Mouse (Mus musculus): ENCODE measurements around the gene S1pr4. TPM values are rescaled to one million over a fixed set of nuclear protein-coding genes. Genes with fewer than 3 reads are reported as not detected.

The S1pr4 gene
- 4.1 and 5.4 TPM in 2 replicates for polyA plus RNA-seq (2015; fragmentation: Nextera tagmentation; extraction: Ambion mirVana)

DNA sequence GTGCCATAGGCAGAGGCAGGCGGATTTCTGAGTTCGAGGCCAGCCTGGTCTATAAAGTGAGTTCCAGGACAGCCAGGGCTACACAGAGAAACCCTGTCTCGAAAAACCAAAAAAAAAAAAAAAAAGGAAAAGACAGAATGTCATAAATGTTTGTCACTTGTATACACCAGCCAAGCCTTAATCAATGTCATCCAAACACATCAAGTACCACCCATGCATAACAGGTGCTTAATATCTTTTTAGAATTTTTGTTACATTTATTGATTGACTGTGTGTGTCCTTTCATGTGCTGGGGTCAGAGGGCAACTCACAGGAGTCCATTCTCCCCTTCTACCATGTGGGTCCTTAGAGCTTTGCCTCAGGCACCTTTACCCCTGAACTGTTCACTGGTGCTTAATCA is at the start of gene S1pr4:
S1pr4 (minus strand) TSS at position 101 of the 400 bp plus-strand sequence.
- H3K4me3 ChIP-seq (replicated peaks), result peak within 1 kb of the TSS; percentile 86
- H3K27ac ChIP-seq (replicated peaks), result peak within 1 kb of the TSS; percentile 79; the same call in 1 of the 2 replicates
- H3K4me1 ChIP-seq (replicated peaks), result peaks cover 53% of the 10 kb centered on the region
- 0 out of 2 replicates have a peak, but pooled peaks cover 2% of the 10 kb centered on the region for H3K36me3 ChIP-seq (replicated peaks)
- ATAC-seq (ENCODE audit: insufficient read depth), result no peak
- peak within 1 kb of the TSS; percentile 94 for H3K4me2 ChIP-seq
- 56% methylated on average over 3 of the region's 3 CpGs for WGBS (ENCODE audit: insufficient replicate concordance)
- H3K27me3 ChIP-seq, result peaks cover 7% of the 10 kb centered on the region; the same call in 1 of the 2 replicates
- H3K9ac ChIP-seq, result peak within 1 kb of the TSS; percentile 59
- no peaks in the 10 kb centered on the region for H3K9me3 ChIP-seq (replicated peaks)

- Histone ChIP-seq H3K4me1 (replicated peaks) (peaks cover 59% of the 10 kb centered on the region), H3K27ac (replicated peaks) (no peak overlapping the region), H3K27me3 (no peaks in the 10 kb centered on the region), H3K9me3 (replicated peaks) (no peaks in the 10 kb centered on the region), H3K36me3 (replicated peaks) (no peaks in the 10 kb centered on the region), H3K4me3 (replicated peaks) (no peak overlapping the region), H3K4me2 (no peak overlapping the region), H3K9ac (no peak overlapping the region)
- ATAC-seq (ENCODE audit: insufficient read depth), result no peak
- 64% methylated on average over 5 of the region's 5 CpGs for WGBS (ENCODE audit: insufficient replicate concordance)
Measured at GRCm38 (mm10) chr10:81548944-81549343, 49.0 kb upstream of the S1pr4 start.

- Histone ChIP-seq H3K4me2 (peak overlapping the region; percentile 95; the same call in 1 of the 2 replicates), H3K27me3 (no peaks in the 10 kb centered on the region), H3K9me3 (replicated peaks) (no peaks in the 10 kb centered on the region), H3K9ac (0 out of 2 replicates have a peak overlapping the region, but pooled peaks have one; percentile 27), H3K27ac (replicated peaks) (peak overlapping the region; percentile 94), H3K4me3 (replicated peaks) (no peak overlapping the region), H3K4me1 (replicated peaks) (peaks cover 73% of the 10 kb centered on the region), H3K36me3 (replicated peaks) (no peaks in the 10 kb centered on the region)
- 82% methylated on average over 13 of the region's 13 CpGs for WGBS (ENCODE audit: insufficient replicate concordance)
- no peak for ATAC-seq (ENCODE audit: insufficient read depth)
Measured at GRCm38 (mm10) chr10:81546788-81547571, 47.0 kb upstream of the S1pr4 start.

DNA sequence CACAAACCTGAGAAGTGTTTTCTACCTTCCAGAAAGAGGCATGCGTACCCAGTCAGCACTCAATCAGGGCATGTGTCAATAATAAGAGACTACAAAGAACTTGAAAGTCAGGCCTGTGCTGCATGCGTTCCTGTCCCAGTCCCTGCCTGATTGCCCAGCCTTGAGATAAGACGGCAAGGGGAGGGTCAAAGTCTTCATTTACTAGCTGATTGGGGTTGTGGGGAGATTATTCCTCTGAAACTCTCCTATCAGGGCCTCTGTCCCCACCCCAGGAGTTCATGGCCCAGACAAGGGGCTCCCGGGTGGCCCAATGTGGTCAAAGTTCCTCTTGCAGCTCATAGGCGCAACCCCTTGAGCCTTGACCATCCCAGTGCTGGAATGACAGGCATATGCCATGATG is 46.4 kb upstream of the S1pr4 start:
- peak overlapping the region; percentile 95 for H3K4me2 ChIP-seq
- peak; percentile 11 for ATAC-seq (ENCODE audit: insufficient read depth)
- H3K36me3 ChIP-seq (replicated peaks), result no peaks in the 10 kb centered on the region
- peak overlapping the region; percentile 27; the same call in 1 of the 2 replicates for H3K9ac ChIP-seq
- WGBS (ENCODE audit: insufficient replicate concordance), result 14% methylated on average over 5 of the region's 5 CpGs
- H3K27ac ChIP-seq (replicated peaks), result peak overlapping the region; percentile 94
- no peak overlapping the region for H3K4me3 ChIP-seq (replicated peaks)
- no peaks in the 10 kb centered on the region for H3K27me3 ChIP-seq
- peaks cover 73% of the 10 kb centered on the region for H3K4me1 ChIP-seq (replicated peaks)
- H3K9me3 ChIP-seq (replicated peaks), result no peaks in the 10 kb centered on the region

DNA sequence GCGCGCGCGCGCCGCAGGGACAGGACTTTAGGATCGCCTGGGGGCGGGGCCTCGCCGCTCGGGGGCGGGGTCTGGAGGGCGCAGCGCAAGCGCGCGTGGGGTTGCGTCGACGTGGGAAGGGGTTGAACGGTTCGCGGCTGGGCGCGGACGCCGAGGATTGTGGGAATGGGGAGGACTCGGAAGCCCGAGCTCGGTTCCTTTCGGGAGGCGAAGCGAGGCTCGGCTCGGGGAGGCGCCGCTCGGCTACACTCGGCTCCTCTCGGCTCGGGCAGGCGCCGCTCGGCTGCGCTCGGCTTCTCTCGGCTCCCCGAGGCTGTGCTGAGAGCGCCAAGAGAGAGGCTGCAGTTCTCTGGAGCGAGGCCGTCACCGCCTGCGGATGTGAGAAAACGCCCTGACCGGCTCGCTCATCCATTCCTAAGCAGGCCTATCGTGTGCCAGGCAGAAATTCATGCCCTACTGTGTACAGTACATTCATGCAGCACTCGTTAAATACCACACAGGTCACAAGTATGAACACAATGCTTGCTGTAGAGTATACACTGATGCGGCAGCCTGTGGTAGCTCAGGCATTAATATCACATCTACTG is 45.3 kb upstream of the S1pr4 start, which contains the start of gene Gna11:
Gna11 (minus strand) TSS at position 30 of the 587 bp plus-strand sequence.
- Histone ChIP-seq H3K4me2 (peak within 1 kb of the TSS; percentile 95), H3K4me1 (replicated peaks) (peaks cover 71% of the 10 kb centered on the region), H3K27me3 (no peaks in the 10 kb centered on the region), H3K27ac (replicated peaks) (peak within 1 kb of the TSS; percentile 94), H3K9ac (peak within 1 kb of the TSS; percentile 88), H3K4me3 (replicated peaks) (peak within 1 kb of the TSS; percentile 84), H3K36me3 (replicated peaks) (0 out of 2 replicates have a peak, but pooled peaks cover 4% of the 10 kb centered on the region), H3K9me3 (replicated peaks) (no peaks in the 10 kb centered on the region)
- WGBS (ENCODE audit: insufficient replicate concordance), result 1% methylated on average over 56 of the region's 59 CpGs
- peak; percentile 87 for ATAC-seq (ENCODE audit: insufficient read depth)

DNA sequence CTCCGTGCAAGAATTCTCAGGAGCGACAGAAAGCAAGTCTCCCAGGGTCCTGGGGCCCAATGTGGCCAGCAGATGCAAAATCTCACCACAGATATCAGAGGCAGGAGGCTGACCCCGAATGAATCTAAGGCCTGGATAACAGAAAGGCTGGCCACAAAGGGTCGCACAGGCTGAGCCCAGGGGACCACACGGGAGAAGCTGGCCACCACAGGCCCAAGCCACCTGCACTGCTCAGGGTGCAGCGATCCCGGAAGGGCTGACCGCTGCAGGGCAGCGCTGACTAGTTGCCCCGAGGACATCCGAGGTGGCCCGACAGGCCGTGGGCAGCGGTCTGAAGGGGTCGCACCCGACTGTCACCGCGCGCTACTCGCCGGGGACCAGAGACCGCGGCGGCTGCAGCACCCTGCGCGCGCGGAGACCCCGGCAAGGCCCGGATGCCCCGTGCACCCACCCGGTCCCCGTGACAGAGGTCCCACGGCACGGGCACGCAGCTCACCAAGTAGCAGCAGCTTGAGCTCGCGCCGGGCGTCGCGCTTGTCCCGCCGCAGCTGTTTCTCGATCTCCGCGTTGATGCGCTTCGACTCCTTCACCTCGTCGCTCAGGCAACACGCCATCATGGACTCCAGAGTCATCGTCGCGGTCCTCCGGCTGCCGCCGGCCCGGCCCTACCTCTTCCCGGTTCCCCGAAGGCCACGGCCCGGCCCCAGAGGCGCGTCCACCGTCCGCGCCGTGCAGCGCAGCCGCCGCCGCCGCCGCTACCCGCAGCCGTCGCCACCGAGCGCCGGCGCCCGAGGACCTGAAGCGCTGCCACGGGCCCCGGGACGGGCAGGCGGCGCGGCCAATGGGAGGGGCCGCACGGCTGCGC is 44.6 kb upstream of the S1pr4 start:
- Histone ChIP-seq H3K4me1 (replicated peaks) (peaks cover 71% of the 10 kb centered on the region), H3K4me2 (peak overlapping the region; percentile 95), H3K9me3 (replicated peaks) (no peaks in the 10 kb centered on the region), H3K36me3 (replicated peaks) (peaks cover 4% of the 10 kb centered on the region; the same call in 1 of the 2 replicates), H3K27me3 (no peaks in the 10 kb centered on the region), H3K4me3 (replicated peaks) (peak overlapping the region; percentile 84), H3K27ac (replicated peaks) (peak overlapping the region; percentile 94), H3K9ac (peak overlapping the region; percentile 88)
- peak; percentile 9; the same call in 1 of the 2 replicates for ATAC-seq (ENCODE audit: insufficient read depth)
- whole genome bisulfite sequencing (ENCODE audit: insufficient replicate concordance), result under 1% methylated on average over 93 of the region's 93 CpGs

GRCm38 (mm10) chr10:81543633-81544032 is 43.7 kb upstream of the S1pr4 start:
- ATAC-seq (ENCODE audit: insufficient read depth), result no peak
- 71% methylated on average over 1 of the region's 1 CpGs for WGBS (ENCODE audit: insufficient replicate concordance)
- H3K27ac ChIP-seq (replicated peaks), result peak overlapping the region; percentile 94; the same call in 1 of the 2 replicates

DNA sequence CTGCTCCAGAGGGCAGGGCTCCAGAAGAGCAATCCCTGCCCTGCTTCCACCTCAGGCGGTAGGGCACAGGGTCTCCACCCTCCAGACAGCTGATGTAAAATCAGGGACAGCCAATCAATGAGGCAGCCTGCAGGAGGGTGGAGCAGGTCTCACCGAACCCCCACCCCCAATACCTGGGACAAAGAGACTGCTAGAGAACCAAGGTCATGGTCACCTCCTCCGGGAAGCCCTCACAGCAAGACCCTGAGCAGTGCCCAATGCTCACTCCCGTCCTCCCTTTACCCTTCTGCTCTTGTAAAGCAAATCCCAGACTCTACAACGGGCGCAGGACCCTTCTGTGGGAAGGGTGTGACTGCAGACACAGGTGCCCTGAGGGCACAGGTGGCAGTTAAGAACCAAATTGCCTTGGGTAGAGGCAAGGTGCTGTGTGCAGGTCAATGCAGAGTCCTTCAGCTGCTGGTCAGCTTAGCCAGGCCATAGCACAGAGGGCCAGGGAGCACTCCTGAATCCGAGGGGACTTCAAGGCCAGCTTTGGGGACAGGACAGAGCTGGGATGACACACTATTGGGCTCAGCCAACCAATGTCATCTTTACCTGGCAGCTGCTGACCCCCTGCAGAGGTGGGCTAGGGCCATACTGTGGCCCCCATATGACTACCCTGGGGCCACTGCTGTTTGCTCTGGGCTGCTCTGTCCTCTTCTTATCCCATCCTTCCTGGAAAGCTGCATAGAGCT is 43.0 kb upstream of the S1pr4 start:
- 66% methylated on average over 7 of the region's 7 CpGs for WGBS (ENCODE audit: insufficient replicate concordance)
- Histone ChIP-seq H3K27ac (replicated peaks) (no peak overlapping the region; the same call in none of the 2 replicates), H3K4me1 (replicated peaks) (peaks cover 73% of the 10 kb centered on the region), H3K4me2 (peak overlapping the region; percentile 95), H3K27me3 (no peaks in the 10 kb centered on the region), H3K9ac (peak overlapping the region; percentile 88; the same call in 1 of the 2 replicates), H3K36me3 (replicated peaks) (peaks cover 14% of the 10 kb centered on the region), H3K4me3 (replicated peaks) (peak overlapping the region; percentile 84; the same call in 1 of the 2 replicates), H3K9me3 (replicated peaks) (no peaks in the 10 kb centered on the region)
- no peak for ATAC-seq (ENCODE audit: insufficient read depth)

More at GRCm38 (mm10) chr10:81543633-81544032, 43.7 kb upstream of the S1pr4 start:
- Histone ChIP-seq H3K4me1 (replicated peaks) (peaks cover 71% of the 10 kb centered on the region), H3K9ac (peak overlapping the region; percentile 88), H3K4me3 (replicated peaks) (peak overlapping the region; percentile 84), H3K27me3 (no peaks in the 10 kb centered on the region), H3K36me3 (replicated peaks) (peaks cover 13% of the 10 kb centered on the region), H3K9me3 (replicated peaks) (no peaks in the 10 kb centered on the region), H3K4me2 (peak overlapping the region; percentile 95)

- 0 out of 2 replicates have a peak overlapping the region, but pooled peaks have one; percentile 84 for H3K4me3 ChIP-seq (replicated peaks)
- WGBS (ENCODE audit: insufficient replicate concordance), result 66% methylated on average over 10 of the region's 10 CpGs
Measured at GRCm38 (mm10) chr10:81541803-81542202, 41.9 kb upstream of the S1pr4 start.

GRCm38 (mm10) chr10:81541363-81541762 is 41.4 kb upstream of the S1pr4 start:
- peak overlapping the region; percentile 52 for H3K27ac ChIP-seq (replicated peaks)
- H3K9ac ChIP-seq, result no peak overlapping the region
- peaks cover 14% of the 10 kb centered on the region for H3K36me3 ChIP-seq (replicated peaks)
- H3K9me3 ChIP-seq (replicated peaks), result no peaks in the 10 kb centered on the region
- H3K4me1 ChIP-seq (replicated peaks), result peaks cover 67% of the 10 kb centered on the region
- no peak overlapping the region for H3K4me3 ChIP-seq (replicated peaks)
- H3K4me2 ChIP-seq, result peak overlapping the region; percentile 95
- H3K27me3 ChIP-seq, result no peaks in the 10 kb centered on the region
- 61% methylated on average over 5 of the region's 5 CpGs for WGBS (ENCODE audit: insufficient replicate concordance)
- ATAC-seq (ENCODE audit: insufficient read depth), result no peak

More at GRCm38 (mm10) chr10:81541803-81542202, 41.9 kb upstream of the S1pr4 start:
- H3K27me3 ChIP-seq, result no peaks in the 10 kb centered on the region
- peaks cover 71% of the 10 kb centered on the region for H3K4me1 ChIP-seq (replicated peaks)
- H3K36me3 ChIP-seq (replicated peaks), result peaks cover 14% of the 10 kb centered on the region
- peak overlapping the region; percentile 52 for H3K27ac ChIP-seq (replicated peaks)
- H3K9me3 ChIP-seq (replicated peaks), result no peaks in the 10 kb centered on the region
- H3K9ac ChIP-seq, result no peak overlapping the region
- no peak for ATAC-seq (ENCODE audit: insufficient read depth)
- H3K4me2 ChIP-seq, result peak overlapping the region; percentile 95

Data from liver, embryonic 15.5 days (tissue).